Mouse (Mus musculus): ENCODE results near the gene Rchy1. TPM values are rescaled to one million over a fixed set of nuclear protein-coding genes. Genes with fewer than 3 reads are reported as not detected.

Rchy1 gene
- polyA plus RNA-seq, 1 experiment from 2014 or later = 58.0 TPM

DNA sequence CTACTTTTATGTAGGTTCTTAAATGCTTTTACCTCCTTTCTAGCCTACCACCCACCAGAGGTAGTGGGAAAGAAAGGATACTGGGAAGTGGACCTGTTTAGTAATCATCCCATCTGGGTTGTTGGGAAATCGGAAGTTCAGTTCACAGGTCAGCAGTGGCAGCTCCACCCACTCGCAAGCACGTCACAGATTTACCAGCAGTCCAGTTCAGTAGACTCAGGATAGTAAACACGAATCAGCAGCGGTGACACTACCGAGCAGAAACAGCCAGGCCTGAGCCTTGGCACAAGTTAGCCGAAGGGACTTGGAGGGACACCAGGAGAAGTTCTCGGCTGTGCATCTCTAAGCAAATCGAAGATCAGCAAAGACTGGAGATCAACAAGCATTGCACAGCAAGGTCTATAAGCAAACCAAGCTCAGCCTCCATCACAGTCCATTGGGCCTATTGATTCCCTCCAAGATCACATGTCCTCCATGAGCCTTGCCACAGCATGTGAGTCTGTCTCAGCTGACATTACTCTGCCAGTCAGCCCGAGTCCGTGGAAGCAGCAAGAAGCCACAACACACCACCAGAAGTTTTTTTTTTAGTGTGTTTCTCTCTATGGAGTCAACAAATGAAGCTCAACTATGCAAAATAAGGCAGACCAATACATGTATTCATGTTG, 18.4 kb upstream of the Rchy1 start:
- no peaks in the 10 kb centered on the region for H3K27me3 ChIP-seq (ENCODE audit: low read depth, poor library complexity, severe bottlenecking)
- no peak overlapping the region for H3K4me3 ChIP-seq
- H3K9me3 ChIP-seq (replicated peaks) = no peaks in the 10 kb centered on the region
- H3K27ac ChIP-seq (replicated peaks) = no peak overlapping the region
- no peaks in the 10 kb centered on the region for H3K4me1 ChIP-seq
- no peak for DNase-seq (ENCODE audit: low spot score)
- WGBS = 95% methylated on average over 11 of the region's 11 CpGs
- H3K36me3 ChIP-seq = no peaks in the 10 kb centered on the region

DNA sequence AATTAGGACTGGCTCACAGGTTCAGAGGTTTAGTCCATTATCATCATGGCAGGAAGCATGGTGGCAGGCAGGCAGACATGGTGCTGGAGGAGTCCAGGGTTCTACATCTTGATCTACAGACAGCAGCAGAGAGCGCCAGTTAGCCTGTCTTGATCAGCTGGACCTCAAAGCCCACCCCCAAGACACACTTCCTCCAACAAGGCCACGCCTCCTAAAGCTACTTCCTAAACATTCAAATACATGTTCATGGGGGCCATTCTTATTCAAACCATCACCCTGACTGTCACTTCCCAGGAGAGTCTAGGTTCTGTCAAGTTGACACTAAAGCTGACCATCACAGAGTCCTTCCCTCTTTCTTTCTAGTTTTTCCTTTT, 14.5 kb upstream of the Rchy1 start:
- Histone ChIP-seq H3K27me3 (ENCODE audit: low read depth, poor library complexity, severe bottlenecking) (no peaks in the 10 kb centered on the region), H3K4me3 (no peak overlapping the region), H3K9me3 (replicated peaks) (no peaks in the 10 kb centered on the region), H3K27ac (replicated peaks) (no peak overlapping the region), H3K4me1 (no peaks in the 10 kb centered on the region), H3K36me3 (no peaks in the 10 kb centered on the region)
- no peak for DNase-seq (ENCODE audit: low spot score)
- WGBS = 83% methylated on average over 2 of the region's 2 CpGs

DNA sequence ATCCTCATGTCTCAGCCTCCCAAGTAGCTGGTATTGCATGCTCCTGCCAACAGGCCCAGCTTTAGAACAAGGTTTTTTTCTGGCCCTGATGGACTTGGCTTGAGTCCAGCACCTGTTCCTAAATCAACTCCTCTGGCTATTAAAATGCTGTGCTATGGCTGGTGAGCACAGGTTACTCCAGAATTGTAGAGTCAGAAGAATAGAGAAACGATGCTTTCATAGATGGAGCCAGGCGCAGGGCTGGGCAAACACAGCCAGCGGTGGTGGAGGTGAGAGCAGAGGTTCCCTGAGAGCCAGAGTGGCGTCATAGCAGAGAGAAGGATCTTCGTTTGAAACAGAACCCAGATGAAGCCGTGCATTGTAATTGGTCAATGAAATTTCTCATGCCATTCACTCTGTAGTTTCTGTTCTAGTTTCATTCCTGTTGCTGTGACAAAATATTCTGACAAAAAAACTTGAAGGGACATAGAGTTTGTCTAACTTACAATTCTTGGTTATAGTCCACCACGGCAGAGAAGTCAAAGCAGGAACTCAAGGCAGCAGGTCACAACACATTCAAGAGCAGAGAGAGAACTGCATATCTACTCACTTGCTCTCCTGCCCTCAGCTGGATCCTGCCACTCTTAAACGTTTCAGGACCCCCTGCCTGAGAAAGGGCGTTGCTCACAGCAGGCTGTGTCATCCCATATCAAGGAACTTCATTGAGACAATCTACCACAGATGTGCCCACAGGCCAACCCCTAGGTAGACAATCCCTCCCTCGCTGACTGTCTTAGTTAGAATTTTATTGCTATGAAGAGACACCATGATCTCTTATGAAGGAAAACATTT, 13.9 kb upstream of the Rchy1 start:
- 75% methylated on average over 10 of the region's 10 CpGs for WGBS
- Histone ChIP-seq H3K9me3 (replicated peaks) (no peaks in the 10 kb centered on the region), H3K36me3 (no peaks in the 10 kb centered on the region), H3K27ac (replicated peaks) (no peak overlapping the region), H3K27me3 (ENCODE audit: low read depth, poor library complexity, severe bottlenecking) (no peaks in the 10 kb centered on the region), H3K4me3 (no peak overlapping the region), H3K4me1 (no peaks in the 10 kb centered on the region)
- DNase-seq (ENCODE audit: low spot score) = no peak

DNA sequence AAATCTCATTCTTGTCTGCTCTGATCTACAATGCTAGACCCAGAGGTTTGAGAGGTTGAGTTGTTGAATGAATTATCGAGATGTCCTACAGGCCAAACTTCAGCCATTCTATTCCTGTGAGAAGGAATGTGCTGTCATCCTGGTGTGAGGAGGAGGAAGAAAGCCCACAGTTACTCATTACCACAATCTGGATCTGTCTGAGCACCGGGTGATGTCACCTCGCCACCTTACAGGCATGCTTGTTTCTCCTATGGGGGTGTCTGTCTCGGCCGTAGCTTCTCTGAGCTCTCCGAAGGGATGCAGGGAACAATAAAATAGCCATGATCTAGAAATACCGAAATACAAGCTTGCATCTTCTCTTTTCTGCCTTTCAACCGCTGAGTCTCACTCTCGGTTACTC, 12.9 kb upstream of the Rchy1 start:
- Histone ChIP-seq H3K36me3 (no peaks in the 10 kb centered on the region), H3K4me3 (no peak overlapping the region), H3K27me3 (ENCODE audit: low read depth, poor library complexity, severe bottlenecking) (no peaks in the 10 kb centered on the region), H3K9me3 (replicated peaks) (no peaks in the 10 kb centered on the region), H3K27ac (replicated peaks) (no peak overlapping the region), H3K4me1 (no peaks in the 10 kb centered on the region)
- 95% methylated on average over 9 of the region's 9 CpGs for WGBS
- no peak for DNase-seq (ENCODE audit: low spot score)

DNA sequence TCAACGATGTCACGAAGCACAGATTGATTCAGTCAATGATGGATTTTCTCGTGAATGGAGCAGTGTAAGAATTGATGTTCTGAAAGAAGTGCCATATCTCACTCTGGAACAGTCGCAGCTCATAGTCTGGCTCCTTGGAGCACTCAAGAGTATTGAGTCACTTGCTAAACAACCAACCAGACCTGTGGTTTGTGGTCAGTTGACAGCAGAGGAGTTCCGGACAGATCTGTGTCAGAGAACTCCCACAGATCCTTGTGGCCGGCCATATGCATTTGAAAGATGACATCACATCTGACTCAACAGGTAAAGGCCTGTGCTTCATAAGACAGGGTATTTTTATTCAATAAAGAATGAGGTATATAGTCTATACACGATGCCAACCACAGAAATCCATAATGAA, 11.1 kb upstream of the Rchy1 start:
- Histone ChIP-seq H3K36me3 (peaks cover 4% of the 10 kb centered on the region; the same call in 1 of the 2 replicates), H3K4me1 (no peaks in the 10 kb centered on the region), H3K4me3 (no peak overlapping the region), H3K9me3 (replicated peaks) (no peaks in the 10 kb centered on the region), H3K27ac (replicated peaks) (no peak overlapping the region), H3K27me3 (ENCODE audit: low read depth, poor library complexity, severe bottlenecking) (no peaks in the 10 kb centered on the region)
- 90% methylated on average over 7 of the region's 7 CpGs for WGBS
- DNase-seq (ENCODE audit: low spot score) = no peak

DNA sequence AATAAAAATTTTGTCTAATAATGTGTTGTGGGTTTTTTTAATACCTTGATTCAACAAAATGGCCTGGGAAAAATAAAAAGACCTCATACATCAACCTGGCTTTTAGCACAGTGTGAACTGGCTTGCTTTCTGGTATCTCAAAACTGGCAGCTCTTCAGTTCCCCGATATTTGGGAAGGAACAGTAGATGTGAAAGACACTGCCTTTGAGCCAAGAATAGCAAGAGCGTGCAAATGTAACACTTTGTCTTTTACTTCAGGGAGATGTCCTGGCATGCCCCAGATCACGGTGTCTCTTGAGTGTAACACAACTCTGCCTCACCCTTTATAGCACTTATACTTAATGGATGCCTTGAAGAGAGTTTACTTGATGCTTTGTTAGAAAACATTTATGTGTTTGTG, 9.2 kb upstream of the Rchy1 start:
- Histone ChIP-seq H3K27ac (replicated peaks) (no peak overlapping the region), H3K9me3 (replicated peaks) (no peaks in the 10 kb centered on the region), H3K36me3 (peaks cover 4% of the 10 kb centered on the region; the same call in 1 of the 2 replicates), H3K4me3 (no peak overlapping the region), H3K27me3 (ENCODE audit: low read depth, poor library complexity, severe bottlenecking) (no peaks in the 10 kb centered on the region), H3K4me1 (no peaks in the 10 kb centered on the region)
- 94% methylated on average over 3 of the region's 3 CpGs for WGBS
- DNase-seq (ENCODE audit: low spot score) = no peak

DNA sequence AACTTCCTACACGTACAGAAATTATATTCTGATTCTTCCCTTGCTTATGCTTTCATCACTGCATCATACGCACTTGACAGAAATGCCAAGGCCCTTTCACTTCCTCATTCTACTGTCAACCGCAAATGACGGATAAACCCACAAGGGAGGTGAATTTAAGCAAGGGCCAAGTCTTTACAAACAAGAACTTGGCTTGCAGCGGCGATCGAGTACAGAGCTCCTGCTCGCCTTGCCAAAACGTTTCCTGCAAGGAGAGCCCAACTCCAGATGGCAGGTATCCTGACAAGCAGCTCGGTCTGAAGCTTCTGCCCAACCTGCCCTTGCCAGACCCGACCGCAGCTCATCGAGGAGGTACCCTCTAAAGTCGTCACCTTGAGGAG, 619 bp downstream of the Rchy1 start:
- Histone ChIP-seq H3K4me3 (peak overlapping the region; percentile 78), H3K9me3 (replicated peaks) (no peaks in the 10 kb centered on the region), H3K36me3 (peaks cover 9% of the 10 kb centered on the region), H3K27me3 (ENCODE audit: low read depth, poor library complexity, severe bottlenecking) (no peaks in the 10 kb centered on the region), H3K27ac (replicated peaks) (peak overlapping the region; percentile 95), H3K4me1 (peaks cover 25% of the 10 kb centered on the region)
- WGBS = 1% methylated on average over 14 of the region's 14 CpGs
- DNase-seq (ENCODE audit: low spot score) = no peak

DNA sequence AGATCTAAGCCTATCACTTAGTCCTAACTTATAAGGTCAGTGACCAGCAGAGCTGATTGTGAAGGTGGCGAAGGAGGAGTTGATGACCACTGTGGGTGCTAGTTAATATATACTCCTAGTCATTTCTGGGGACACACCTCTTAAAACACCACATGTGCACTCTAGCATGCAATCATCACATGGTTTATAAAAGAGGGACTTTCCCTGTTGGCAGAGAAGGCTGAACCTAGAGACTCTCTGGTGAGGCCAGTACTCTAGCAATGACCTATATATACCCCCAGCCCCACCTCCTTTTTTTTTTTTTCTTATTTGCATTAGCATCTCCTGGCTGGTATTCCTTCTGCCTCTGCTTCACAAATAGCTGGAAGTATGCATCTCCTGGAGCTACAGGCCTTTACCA, 1.5 kb downstream of the Rchy1 start:
- no peak for DNase-seq (ENCODE audit: low spot score)
- Histone ChIP-seq H3K4me3 (peak overlapping the region; percentile 78), H3K4me1 (peaks cover 25% of the 10 kb centered on the region), H3K36me3 (peaks cover 17% of the 10 kb centered on the region), H3K27ac (replicated peaks) (no peak overlapping the region), H3K27me3 (ENCODE audit: low read depth, poor library complexity, severe bottlenecking) (no peaks in the 10 kb centered on the region), H3K9me3 (replicated peaks) (no peaks in the 10 kb centered on the region)
- WGBS = 74% methylated on average over 1 of the region's 1 CpGs

DNA sequence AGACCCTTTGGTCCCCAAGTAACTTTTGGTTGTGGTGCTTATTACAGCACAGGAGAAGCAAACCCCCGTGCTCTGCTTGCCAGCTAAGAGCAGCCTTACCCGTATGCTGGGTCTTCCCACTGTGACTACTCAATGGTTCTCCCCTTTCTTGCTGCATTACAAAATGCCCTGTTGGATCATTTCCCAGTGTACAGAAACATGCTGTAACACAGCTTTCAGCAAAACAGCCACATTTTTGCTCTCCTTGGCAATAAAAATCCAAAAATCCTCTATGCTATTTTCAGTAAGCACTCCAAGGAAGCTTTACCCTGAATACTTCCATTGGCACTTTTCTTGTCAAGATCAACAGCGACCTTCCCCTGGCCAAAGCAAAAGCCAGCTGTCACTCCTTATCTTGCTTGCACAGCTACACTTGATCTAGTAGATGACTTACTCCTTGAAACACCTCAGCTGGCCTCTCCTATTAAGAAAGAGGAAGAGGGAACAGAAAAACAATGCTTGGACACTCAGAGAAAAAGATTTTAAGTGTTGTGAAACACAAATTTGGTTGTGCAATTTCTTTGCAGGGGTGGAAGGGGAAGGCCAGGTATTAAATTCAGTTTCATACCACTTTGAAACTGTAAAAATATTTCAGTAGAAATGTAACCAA, 2.1 kb downstream of the Rchy1 start:
- 85% methylated on average over 3 of the region's 3 CpGs for WGBS
- no peak for DNase-seq (ENCODE audit: low spot score)
- H3K27me3 ChIP-seq (ENCODE audit: low read depth, poor library complexity, severe bottlenecking) = no peaks in the 10 kb centered on the region
- no peaks in the 10 kb centered on the region for H3K9me3 ChIP-seq (replicated peaks)
- H3K4me3 ChIP-seq = peak overlapping the region; percentile 16; the same call in 1 of the 2 replicates
- peaks cover 21% of the 10 kb centered on the region for H3K36me3 ChIP-seq
- H3K27ac ChIP-seq (replicated peaks) = no peak overlapping the region
- H3K4me1 ChIP-seq = peaks cover 25% of the 10 kb centered on the region

DNA sequence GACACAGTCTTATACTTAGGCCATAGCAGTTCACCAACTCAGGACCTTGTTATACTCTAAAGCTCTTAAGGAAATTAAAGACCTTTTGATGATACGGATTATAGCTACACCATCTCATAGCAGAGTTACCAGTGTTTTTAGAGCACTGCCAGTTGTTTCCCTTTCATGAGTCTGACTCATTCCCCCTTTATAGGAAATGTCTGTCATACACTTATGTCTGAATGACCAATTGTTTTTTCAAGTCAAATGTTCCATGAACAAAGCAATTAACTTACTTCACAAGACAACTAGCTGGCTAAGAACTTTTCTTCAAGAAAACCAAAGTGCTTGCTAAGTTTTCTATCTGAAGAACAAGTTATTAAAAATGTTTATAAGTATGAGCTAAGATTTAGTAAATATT, 2.9 kb downstream of the Rchy1 start:
- Histone ChIP-seq H3K27me3 (ENCODE audit: low read depth, poor library complexity, severe bottlenecking) (no peaks in the 10 kb centered on the region), H3K36me3 (peaks cover 26% of the 10 kb centered on the region), H3K27ac (replicated peaks) (no peak overlapping the region), H3K9me3 (replicated peaks) (no peaks in the 10 kb centered on the region), H3K4me3 (no peak overlapping the region), H3K4me1 (peaks cover 25% of the 10 kb centered on the region)
- DNase-seq (ENCODE audit: low spot score) = no peak
- 93% methylated on average over 1 of the region's 1 CpGs for WGBS

DNA sequence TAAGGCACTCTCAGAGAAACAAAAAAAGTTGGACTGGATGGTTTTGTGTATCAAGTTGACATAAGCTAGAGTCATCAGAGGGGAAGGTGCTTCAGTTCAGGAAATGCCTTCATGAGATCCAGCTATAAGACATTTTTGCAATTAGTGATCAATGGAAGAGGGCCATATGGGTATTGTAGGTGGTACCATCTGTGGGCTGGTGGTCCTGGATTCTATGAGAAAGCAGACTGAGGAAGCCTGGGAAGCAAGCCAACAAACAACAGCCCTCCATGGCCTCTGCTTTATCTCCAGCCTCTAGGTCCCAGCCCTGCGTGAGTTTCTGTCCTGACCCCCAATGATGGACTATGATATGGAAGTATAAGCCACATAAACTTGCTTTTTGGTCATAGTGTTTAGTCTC, 3.8 kb downstream of the Rchy1 start:
- no peak overlapping the region for H3K4me3 ChIP-seq
- peaks cover 31% of the 10 kb centered on the region for H3K36me3 ChIP-seq
- H3K27ac ChIP-seq (replicated peaks) = no peak overlapping the region
- no peaks in the 10 kb centered on the region for H3K9me3 ChIP-seq (replicated peaks)
- DNase-seq (ENCODE audit: low spot score) = no peak
- WGBS = 75% methylated on average over 1 of the region's 1 CpGs
- H3K4me1 ChIP-seq = peaks cover 25% of the 10 kb centered on the region
- H3K27me3 ChIP-seq (ENCODE audit: low read depth, poor library complexity, severe bottlenecking) = no peaks in the 10 kb centered on the region

DNA sequence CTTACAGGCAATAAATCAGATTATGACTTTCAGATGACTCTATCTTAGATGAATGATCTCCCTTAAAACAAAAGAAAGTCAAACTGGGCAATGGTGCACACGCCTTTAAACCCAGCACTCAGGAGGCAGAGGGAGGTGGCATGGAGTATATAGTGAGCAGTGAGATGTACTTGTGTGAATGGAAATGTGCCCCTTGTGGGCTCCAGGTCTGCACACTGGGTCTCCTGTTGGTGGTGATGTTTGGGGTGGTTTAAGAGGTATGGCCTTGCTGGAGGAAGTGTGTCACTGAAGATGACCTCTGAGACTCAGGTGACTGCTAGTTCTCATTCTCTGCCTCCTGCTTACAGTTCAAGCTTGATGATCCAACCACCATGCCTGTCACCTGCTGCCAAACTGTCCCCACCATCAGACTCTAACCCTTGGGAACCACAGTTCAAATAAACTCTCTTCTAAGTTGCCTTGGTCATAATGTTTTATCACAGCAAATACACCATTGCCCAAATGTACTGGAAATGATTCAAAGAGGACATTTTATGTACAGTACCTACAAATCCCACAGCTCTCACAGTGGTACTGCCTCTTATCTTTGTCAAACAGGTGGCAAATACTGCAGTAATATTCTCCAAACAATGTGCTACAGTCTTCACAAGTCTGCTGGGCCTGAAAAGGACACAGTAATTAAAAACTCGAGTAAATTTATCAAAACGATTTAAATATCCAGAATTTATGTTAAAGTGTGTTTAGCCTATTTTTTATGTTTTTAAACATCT, 5.7 kb downstream of the Rchy1 start:
- Histone ChIP-seq H3K4me3 (no peak overlapping the region), H3K27ac (replicated peaks) (no peak overlapping the region), H3K9me3 (replicated peaks) (no peaks in the 10 kb centered on the region), H3K36me3 (peaks cover 49% of the 10 kb centered on the region), H3K27me3 (ENCODE audit: low read depth, poor library complexity, severe bottlenecking) (no peaks in the 10 kb centered on the region), H3K4me1 (peaks cover 18% of the 10 kb centered on the region)
- DNase-seq (ENCODE audit: low spot score) = no peak
- 90% methylated on average over 3 of the region's 3 CpGs for WGBS

All from midbrain, embryonic 10.5 days (tissue).